Mouse (Mus musculus) brain, embryonic 14.5 days (tissue): ENCODE data around the gene Nsd1. TPM values are rescaled to one million over a fixed set of nuclear protein-coding genes. Genes with fewer than 3 reads are reported as not detected.

Source experiments
- DNase-seq: peaks from one replicate; pipeline ENCODE4 v3.0.0-alpha.2; 2011; ENCODE audit warnings: low read depth
- CTCF ChIP-seq: fragments of 200-500 bp; IDR thresholded peaks from 2 replicates; pipeline ENCODE4 v1.5.1; 2012; ENCODE audit warnings: inconsistent platforms, mild to moderate bottlenecking, moderate library complexity, borderline replicate concordance; ENCODE audit not compliant: insufficient read depth, insufficient read length; ENCODE audit errors: extremely low read depth
- POLR2A ChIP-seq: fragments of 200-500 bp; IDR thresholded peaks from 2 replicates; pipeline ENCODE4 v1.6.1; 2012; ENCODE audit warnings: mild to moderate bottlenecking, inconsistent platforms, borderline replicate concordance; ENCODE audit not compliant: poor library complexity, insufficient read depth, insufficient read length, severe bottlenecking; ENCODE audit errors: extremely low read depth
- polyA plus RNA-seq: library from polyadenylated mRNA; depleted of rRNA; stranded (reverse); fragments of >200 nt; gene quantifications from 2 replicates; pipeline ENCODE4 v1.2.3, GENCODE M21; 2012

The Nsd1 gene
- polyA plus RNA-seq, 1 experiment = 52.2 TPM

- TF ChIP-seq CTCF (no peak), POLR2A (peak; percentile 36; the same call in 1 of the 2 replicates)
Measured at GRCm38 (mm10) chr13:55329683-55330566, 120.3 kb downstream of the Nsd1 start, which contains the start of gene Mxd3. Mxd3 (minus strand) TSS chr13:55329823.

GRCm38 (mm10) chr13:55330567-55331400 is 121.2 kb downstream of the Nsd1 start:
- DNase-seq = no peak
- no peak for TF ChIP-seq POLR2A
- peak; percentile 40; the same call in 1 of the 2 replicates for TF ChIP-seq CTCF

More at GRCm38 (mm10) chr13:55329683-55330566, 120.3 kb downstream of the Nsd1 start, which contains the start of gene Mxd3:
- peak; percentile 92 for DNase-seq

- TF ChIP-seq CTCF = no peak
- TF ChIP-seq POLR2A = no peak
- no peak for DNase-seq
Measured at GRCm38 (mm10) chr13:55332331-55332730, 122.7 kb downstream of the Nsd1 start.

- TF ChIP-seq POLR2A (no peak), CTCF (no peak)
- no peak for DNase-seq
Measured at GRCm38 (mm10) chr13:55335701-55336100, 126.1 kb downstream of the Nsd1 start.

GRCm38 (mm10) chr13:55337341-55337975 is 127.9 kb downstream of the Nsd1 start:
- TF ChIP-seq CTCF (no peak), POLR2A (no peak)
- no peak for DNase-seq

- no peak for TF ChIP-seq POLR2A
- TF ChIP-seq CTCF = no peak
- peak; percentile 53 for DNase-seq
Measured at GRCm38 (mm10) chr13:55338131-55339054, 128.8 kb downstream of the Nsd1 start.

GRCm38 (mm10) chr13:55339259-55339658 is 129.7 kb downstream of the Nsd1 start:
- DNase-seq = no peak
- TF ChIP-seq CTCF = no peak
- no peak for TF ChIP-seq POLR2A

- TF ChIP-seq CTCF (no peak), POLR2A (no peak)
- DNase-seq = no peak
Measured at GRCm38 (mm10) chr13:55342469-55342868, 132.9 kb downstream of the Nsd1 start.

- TF ChIP-seq POLR2A (no peak), CTCF (no peak)
- DNase-seq = no peak
Measured at GRCm38 (mm10) chr13:55344286-55344685, 134.7 kb downstream of the Nsd1 start.

GRCm38 (mm10) chr13:55346745-55347144 is 137.2 kb downstream of the Nsd1 start:
- TF ChIP-seq CTCF (no peak), POLR2A (no peak)
- no peak for DNase-seq

- TF ChIP-seq CTCF = no peak
- TF ChIP-seq POLR2A = no peak
- no peak for DNase-seq
Measured at GRCm38 (mm10) chr13:55361145-55361544, 151.6 kb downstream of the Nsd1 start.
